Mouse (Mus musculus) CD4-positive, CD25-positive, alpha-beta regulatory T cell, adult 4 months (primary cell): ENCODE results near the gene Vmn2r20. TPM values are rescaled to one million over a fixed set of nuclear protein-coding genes. Genes with fewer than 3 reads are reported as not detected.
"Not testable (repeated sequence)": the region's sequence is repeated elsewhere in the genome, so short reads cannot be mapped to it uniquely, and the experiment has no call there.

Source experiments
- ATAC-seq: one replicate; pipeline ENCODE4 v1.8.0; 2017
- polyA plus RNA-seq, 2 experiments: library from polyadenylated mRNA; unstranded; fragments of 100-300 nt; shearing (Covaris generic); gene quantifications; one replicate each; pipeline ENCODE4 v1.2.1; 2017

Gene Vmn2r20
- polyA plus RNA-seq, result under 1 TPM in 1 of 2 experiments, not detected in 1; 0.01 TPM

DNA sequence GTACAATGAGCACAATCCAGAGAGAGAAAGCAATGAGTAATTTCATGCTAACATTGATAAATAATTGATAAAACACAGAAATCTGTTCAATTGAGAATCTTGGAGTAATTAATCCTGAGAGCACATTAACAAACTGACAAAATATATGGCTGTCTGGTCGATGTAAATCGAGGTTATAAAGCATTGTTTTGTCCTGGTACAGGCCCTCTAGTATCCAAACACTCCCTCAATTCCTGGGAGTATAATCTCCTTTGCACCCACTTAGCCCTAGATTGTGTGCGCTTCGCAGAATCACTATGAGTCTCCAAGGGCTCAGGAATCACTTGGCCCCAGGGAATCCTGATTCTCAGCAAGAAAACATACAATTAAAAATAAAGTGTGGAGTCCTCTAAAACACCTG, at the start of gene Vmn2r20:
Gene Vmn2r20, minus strand, starts transcription at position 101 of the 400 bp plus-strand sequence.
- ATAC-seq, result not testable (repeated sequence)

DNA sequence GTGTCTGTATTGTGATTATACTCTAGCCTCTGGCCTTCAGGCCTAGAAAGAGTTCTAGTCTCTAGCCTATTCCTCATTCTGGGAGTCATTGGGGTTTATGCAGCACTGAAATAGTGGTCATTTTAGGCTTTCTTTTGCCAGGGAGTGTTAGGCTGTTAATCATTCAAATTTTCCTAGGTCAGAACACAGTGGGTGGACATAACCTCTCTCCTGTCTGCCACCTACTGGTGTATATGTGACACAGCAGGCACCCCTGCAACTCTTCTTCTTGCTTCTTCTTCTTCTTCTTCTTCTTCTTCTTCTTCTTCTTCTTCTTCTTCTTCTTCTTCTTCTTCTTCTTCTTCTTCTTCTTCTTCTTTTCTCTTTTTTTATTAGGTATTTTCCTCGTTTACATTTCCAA, 6.5 kb upstream of the Vmn2r20 start:
- ATAC-seq, result not testable (repeated sequence)

DNA sequence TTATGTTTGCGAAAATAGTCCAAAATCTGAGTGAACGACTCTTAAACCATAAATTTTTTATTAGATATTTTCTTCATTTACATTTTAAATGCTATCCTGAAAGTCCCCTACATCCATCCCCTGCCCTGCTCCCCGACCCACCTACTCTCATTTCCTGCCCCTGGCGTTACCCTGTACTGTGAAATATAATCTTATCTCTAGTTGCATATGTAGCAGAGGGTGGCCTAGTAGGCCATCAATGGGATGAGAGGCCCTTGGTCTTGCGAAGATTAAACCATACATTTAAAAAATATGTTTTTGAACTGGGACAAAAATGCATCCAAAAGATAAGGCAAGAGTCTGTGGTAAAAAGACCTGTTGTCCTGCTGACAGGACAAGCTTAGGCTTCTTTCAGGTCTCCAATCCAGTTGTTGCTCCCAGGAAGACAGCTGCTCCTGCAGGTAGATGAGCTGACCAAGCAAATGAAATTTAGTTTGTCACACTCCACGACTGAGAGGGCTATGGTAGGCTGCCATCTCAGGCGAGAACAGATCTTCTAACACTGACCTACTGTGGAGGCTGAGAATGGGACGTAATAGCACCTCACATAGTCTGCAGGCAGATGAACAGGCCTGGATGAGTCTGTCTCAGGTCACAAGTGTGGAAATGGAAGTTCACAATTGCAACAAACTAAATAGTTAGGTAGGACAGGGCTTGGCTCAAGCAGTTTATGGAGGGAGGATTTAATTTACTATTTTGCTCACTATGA, 10.8 kb downstream of the Vmn2r20 start:
- not testable (repeated sequence) for ATAC-seq

DNA sequence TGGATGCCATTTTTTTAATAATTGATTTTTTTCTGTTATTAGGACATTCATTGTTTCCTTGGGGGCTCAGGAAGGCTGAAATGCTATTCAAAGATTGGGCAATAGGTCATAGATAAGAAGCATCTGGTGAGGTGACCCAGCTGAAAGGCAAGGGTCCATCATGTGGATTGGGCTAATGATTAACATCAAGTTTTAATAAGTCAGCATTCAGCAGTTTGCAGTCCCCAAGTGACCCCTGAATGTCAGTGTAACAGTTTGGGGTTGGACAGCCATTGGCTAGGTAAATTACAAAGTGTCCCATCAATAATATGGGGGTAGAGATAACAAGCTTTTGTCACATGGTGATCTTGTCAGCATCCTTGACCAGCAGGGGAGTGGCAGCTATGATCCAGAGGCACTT, 29.1 kb downstream of the Vmn2r20 start:
- ATAC-seq, result not testable (repeated sequence)

DNA sequence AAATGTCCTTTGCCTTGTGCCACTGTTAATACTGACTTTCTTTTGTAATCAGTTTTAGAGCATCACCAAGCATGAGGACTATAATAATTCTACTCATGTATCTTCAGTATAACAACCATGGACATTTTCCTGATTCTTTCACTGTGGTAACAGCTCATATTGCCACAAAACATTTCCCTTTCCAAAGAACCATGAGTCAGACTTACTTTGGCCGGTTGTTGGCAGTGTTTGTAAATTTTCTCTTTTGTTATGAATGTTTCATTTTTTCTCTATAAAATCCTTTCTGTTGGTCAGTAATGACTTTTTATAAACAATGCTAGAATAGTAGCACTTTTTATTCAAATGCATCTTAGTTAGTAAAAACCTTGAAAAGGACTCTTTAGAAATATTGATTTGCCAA, 71.8 kb downstream of the Vmn2r20 start:
- no peak for ATAC-seq

DNA sequence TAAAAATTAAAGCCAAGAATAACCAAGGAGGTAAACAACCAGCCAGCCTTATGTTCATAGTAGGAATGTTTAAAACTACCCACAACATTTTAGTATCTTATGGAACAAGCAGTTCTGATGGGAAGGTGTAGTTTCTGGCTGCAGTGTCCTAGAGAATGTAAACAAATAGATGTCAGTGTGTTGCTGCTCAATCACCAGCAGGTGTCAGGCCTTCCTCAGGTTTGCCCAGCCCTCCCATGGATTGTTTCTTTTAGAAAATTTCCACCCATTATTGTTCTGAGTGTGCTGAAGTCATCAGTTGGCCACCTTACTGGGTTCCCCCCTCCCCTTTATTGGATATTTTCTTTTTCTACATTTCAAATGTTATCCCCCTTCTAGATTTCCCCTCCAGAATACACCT, 77.8 kb downstream of the Vmn2r20 start:
- ATAC-seq, result no peak

DNA sequence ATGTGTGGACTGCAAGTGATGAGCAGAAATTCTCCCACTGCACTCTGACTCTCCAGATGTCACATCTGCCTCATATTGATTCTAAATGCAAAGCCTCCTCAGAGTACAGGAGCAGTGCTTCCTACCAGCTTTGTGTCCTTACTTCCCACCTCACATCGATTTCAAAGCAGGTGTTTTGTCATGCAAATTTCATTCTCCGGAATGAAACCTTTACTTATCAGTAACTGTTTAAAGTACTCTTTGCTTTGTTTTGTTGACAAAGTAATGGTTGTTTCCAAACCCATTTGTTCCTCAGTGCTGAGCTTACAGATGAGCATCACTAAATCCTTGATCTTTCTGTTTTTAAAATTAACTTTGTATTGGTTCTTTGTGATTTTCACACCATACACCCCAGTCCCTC, 85.4 kb downstream of the Vmn2r20 start:
- ATAC-seq, result no peak

Other genes starting within 250 kb of the Vmn2r20 start
- gene Clec4b2, start 245.2 kb downstream of the Vmn2r20 start, polyA plus RNA-seq, result not detected
- gene Clec4n, start 188.3 kb downstream of the Vmn2r20 start, polyA plus RNA-seq, result 1 to 10 TPM in 1 of 2 experiments, under 1 TPM in 1; 0.58 to 1.1 TPM
- not detected for gene Clec4d, start 156.0 kb downstream of the Vmn2r20 start, polyA plus RNA-seq
- under 1 TPM in 1 of 2 experiments, not detected in 1; 0.26 TPM for gene Clec4e, start 128.2 kb downstream of the Vmn2r20 start, polyA plus RNA-seq
- gene Vmn2r19, start 109.8 kb downstream of the Vmn2r20 start, polyA plus RNA-seq, result not detected
- gene Vmn2r21, start 115.3 kb upstream of the Vmn2r20 start, polyA plus RNA-seq, result not detected
- not detected for gene Vmn2r22, start 232.6 kb upstream of the Vmn2r20 start, polyA plus RNA-seq